Mouse (Mus musculus): ENCODE results near the gene 4931428F04Rik. TPM values are rescaled to one million over a fixed set of nuclear protein-coding genes. Genes with fewer than 3 reads are reported as not detected.
"Not testable (repeated sequence)": the region's sequence is repeated elsewhere in the genome, so short reads cannot be mapped to it uniquely, and the experiment has no call there.

4931428F04Rik gene
- total RNA-seq, 2 experiments from 2014 or later = 9.1 to 10.4 TPM

GRCm38 (mm10) chr8:105233126-105233935 lies 56.3 kb downstream of the 4931428F04Rik start:
- DNase-seq (ENCODE audit: low spot score in 2 of 2) = no peak

GRCm38 (mm10) chr8:105232321-105232693 lies 57.4 kb downstream of the 4931428F04Rik start:
- DNase-seq (ENCODE audit: low spot score in 2 of 2) = not testable (repeated sequence)

- DNase-seq (ENCODE audit: low spot score in 2 of 2) = no peak
These were observed 58.0 kb downstream of the 4931428F04Rik start for GRCm38 (mm10) chr8:105231503-105232320.

Small RNAs within 50 kb of the gene (microRNA-seq; reads per million reads assigned to microRNA genes)
- not detected for gene Gm27320
- gene Mir328 = 1,262 reads per million, percentile 77 among the genes with 10 or more reads in this experiment

Other genes with a start within 250 kb of the 4931428F04Rik start
- gene Ces3a, start 241.3 kb downstream of the 4931428F04Rik start, total RNA-seq (2021) = 10 to 100 TPM in 1 of 2 experiments, 1 to 10 TPM in 1; 1.2 to 41.5 TPM
- not detected for gene Ces3b, start 206.1 kb downstream of the 4931428F04Rik start, total RNA-seq (2021)
- not detected for gene Ces4a, start 158.1 kb downstream of the 4931428F04Rik start, total RNA-seq (2021)
- gene Cbfb, start 119.2 kb downstream of the 4931428F04Rik start, total RNA-seq (2021) = 10 to 100 TPM; 66.4 to 70.2 TPM
- 10 to 100 TPM; 33.3 to 38.1 TPM for gene D230025D16Rik, start 64.7 kb downstream of the 4931428F04Rik start, total RNA-seq (2021)
- 10 to 100 TPM; 10.4 to 11.3 TPM for gene B3gnt9, start 34.7 kb downstream of the 4931428F04Rik start, total RNA-seq (2021)
- 10 to 100 TPM; 15.9 to 17.4 TPM for gene Tradd, start 25.3 kb downstream of the 4931428F04Rik start, total RNA-seq (2021)
- gene Fbxl8, start 25.2 kb downstream of the 4931428F04Rik start, total RNA-seq (2021) = 1 to 10 TPM; 3.2 to 3.5 TPM
- gene Hsf4, start 20.1 kb downstream of the 4931428F04Rik start, total RNA-seq (2021) = under 1 TPM; 0.42 to 0.53 TPM
- 1 to 10 TPM; 1.8 to 2.7 TPM for gene Nol3, start 13.7 kb downstream of the 4931428F04Rik start, total RNA-seq (2021)
- 10 to 100 TPM; 25.7 to 30.9 TPM for gene Exoc3l, start 6.2 kb upstream of the 4931428F04Rik start, total RNA-seq (2021)
- 10 to 100 TPM; 50.5 to 55.7 TPM for gene E2f4, start 7.8 kb upstream of the 4931428F04Rik start, total RNA-seq (2021)
- gene Elmo3, start 15.7 kb upstream of the 4931428F04Rik start, total RNA-seq (2021) = 10 to 100 TPM in 1 of 2 experiments, 1 to 10 TPM in 1; 9.2 to 13.6 TPM
- gene Lrrc29, start 36.4 kb upstream of the 4931428F04Rik start, total RNA-seq (2021) = 10 to 100 TPM; 14.3 to 16.3 TPM
- 10 to 100 TPM; 48.5 to 49.2 TPM for gene Tmem208, start 36.5 kb upstream of the 4931428F04Rik start, total RNA-seq (2021)
- gene Fhod1, start 58.1 kb upstream of the 4931428F04Rik start, total RNA-seq (2021) = 10 to 100 TPM; 17.9 to 18.8 TPM
- gene Slc9a5, start 59.0 kb upstream of the 4931428F04Rik start, total RNA-seq (2021) = 1 to 10 TPM; 5.5 to 5.8 TPM
- 1 to 10 TPM in 1 of 2 experiments, under 1 TPM in 1; 0.25 to 1.2 TPM for gene Plekhg4, start 83.4 kb upstream of the 4931428F04Rik start, total RNA-seq (2021)
- not detected for gene Kctd19, start 123.6 kb upstream of the 4931428F04Rik start, total RNA-seq (2021)
- gene Lrrc36, start 123.7 kb upstream of the 4931428F04Rik start, total RNA-seq (2021) = 1 to 10 TPM; 5.4 to 6.4 TPM
- gene Tppp3, start 181.7 kb upstream of the 4931428F04Rik start, total RNA-seq (2021) = 10 to 100 TPM; 88.4 to 89.4 TPM
- gene Zdhhc1, start 207.0 kb upstream of the 4931428F04Rik start, total RNA-seq (2021) = 10 to 100 TPM; 26.2 to 28.6 TPM
- 10 to 100 TPM in 1 of 2 experiments, 1 to 10 TPM in 1; 3.7 to 15.0 TPM for gene Hsd11b2, start 228.9 kb upstream of the 4931428F04Rik start, total RNA-seq (2021)